Mouse (Mus musculus) kidney, postnatal 25 days (tissue): ENCODE measurements at regions not wholly inside any gene's neighbourhood (a gene's known extent, or its start where the extent isn't known, plus 50 kb on each side); places are given as distances from the start of the nearest gene placed in this dataset.

Experiments used
- DNase-seq, 2 experiments: peaks; one replicate each; pipeline ENCODE4 v3.0.0; 2021; ENCODE audit warnings: mixed read lengths in 2 of 2

DNA sequence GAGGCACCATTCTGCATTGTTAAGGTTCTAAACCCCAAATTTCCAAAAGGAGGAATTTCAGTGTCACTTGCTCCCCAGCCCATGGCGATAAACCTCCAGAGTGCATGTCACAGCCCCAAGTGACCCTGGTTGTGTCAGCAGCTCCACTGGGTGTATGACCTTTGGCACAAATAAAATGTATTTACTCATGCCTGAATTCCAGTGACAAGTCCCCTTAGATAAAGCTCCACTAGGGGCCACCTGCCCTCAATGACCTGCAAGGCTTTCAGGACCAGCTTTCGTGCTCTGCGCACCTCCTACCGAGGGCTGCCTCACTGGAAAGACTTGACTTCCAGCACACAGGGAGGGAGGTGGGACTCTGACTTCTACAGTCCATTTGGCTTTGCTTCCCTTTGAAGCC is 262.6 kb downstream of the Cog6 start:
- peak; percentile 24 to 48 for DNase-seq

DNA sequence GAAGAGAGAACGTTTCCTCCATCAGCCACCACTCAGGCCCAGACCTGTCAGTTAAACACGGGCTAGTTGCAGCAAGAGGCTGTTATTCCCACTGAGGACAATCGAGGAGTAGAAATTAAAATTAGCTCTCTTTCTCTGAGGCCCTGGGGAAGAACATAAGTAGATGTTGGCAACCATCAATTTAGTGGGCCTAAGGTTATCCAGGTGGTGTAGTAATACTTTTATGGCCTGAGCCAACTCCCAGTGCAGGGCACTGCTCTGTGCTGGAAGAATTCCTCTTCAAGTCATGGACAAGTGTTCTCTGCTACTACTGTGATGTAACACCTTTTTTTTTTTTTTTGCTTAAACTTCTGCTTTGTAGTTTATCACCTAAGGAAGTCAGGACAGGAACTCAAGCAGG is 270.1 kb downstream of the Cog6 start:
- DNase-seq: no peak

DNA sequence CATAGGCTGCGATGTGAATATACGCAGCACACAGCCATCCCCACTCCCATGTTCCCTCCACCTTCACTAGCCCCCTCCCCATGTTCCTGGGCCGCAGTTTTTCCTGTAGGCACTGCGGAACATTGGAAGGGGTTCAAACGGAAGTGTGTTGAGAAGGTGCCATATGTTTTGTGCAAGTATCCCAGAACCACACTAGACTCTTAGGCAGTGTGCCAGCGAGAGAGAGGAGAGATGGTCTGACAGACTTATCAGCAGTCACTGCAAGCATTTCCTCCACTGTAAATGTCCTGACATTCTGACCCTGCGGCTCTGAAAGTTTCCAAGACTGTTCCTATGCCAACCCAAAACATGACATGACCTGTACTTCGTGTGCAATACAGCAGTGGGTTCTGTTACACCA is 272.7 kb downstream of the Cog6 start:
- peak; percentile 79 to 87 for DNase-seq

DNA sequence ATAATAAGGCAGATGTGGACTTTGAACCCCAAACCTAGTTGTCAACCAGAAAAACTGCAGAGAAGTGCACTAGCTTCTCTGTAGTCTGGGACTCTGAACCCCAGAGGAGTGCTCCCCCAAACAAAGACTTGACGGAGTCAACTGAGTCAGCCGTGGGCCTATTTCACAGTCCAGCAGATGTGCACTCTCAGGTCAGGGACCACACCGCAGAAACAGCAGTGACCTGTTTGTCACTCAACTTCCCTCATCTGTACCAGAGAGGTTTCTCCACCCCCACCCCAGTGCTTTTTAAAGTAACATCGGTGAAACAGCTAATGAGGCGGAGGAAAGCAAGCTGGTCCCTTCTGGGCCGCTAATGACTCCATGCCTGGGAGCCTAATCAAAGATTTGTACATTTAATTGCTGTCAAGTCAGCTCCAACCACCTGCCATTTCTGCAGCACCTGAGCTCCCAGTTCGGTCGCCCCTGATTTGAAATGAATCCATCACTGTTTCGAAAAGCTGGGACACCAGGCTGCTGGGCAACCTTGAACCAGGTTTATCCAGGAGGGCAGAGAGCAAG is 276.5 kb downstream of the Cog6 start:
- DNase-seq: no peak

DNA sequence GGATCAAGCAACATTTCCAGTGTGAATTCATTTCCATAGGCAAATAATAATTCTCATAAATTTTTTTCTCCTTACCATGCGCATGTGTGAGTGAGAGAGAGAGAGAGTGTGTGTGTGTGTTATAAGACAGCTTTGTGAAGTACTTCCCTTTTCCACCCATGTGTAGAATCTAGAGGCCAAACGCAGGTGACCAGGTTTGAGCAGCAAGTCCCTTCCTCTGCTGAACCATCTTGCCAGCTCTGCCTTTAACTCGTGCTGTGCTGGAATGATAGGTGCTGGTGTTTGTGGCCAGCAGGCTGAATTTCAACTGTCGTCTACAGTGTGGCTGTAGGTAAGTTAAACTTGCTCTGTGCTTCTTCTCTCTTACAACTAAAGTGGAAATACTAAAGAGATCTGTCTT is 277.5 kb downstream of the Cog6 start:
- no peak for DNase-seq

DNA sequence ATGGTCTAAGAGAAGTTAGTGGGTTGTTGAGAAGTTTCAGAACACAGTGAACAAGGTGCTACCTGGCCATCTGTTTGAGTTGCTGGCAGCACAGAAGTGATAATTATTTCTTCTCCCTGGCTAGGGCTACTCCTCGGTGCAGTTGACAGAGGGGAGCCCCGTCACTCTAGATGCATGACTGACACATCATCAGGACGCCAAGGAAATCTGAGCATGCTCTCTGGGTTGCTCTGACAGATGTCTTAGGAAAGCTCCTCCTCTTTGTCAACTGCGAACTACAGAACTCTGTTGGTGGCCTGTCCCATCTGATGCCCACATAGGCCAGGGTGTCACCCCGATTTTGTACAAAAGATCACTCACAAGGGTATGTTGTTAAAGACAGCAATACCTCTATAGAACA is 278.7 kb downstream of the Cog6 start:
- DNase-seq: no peak

DNA sequence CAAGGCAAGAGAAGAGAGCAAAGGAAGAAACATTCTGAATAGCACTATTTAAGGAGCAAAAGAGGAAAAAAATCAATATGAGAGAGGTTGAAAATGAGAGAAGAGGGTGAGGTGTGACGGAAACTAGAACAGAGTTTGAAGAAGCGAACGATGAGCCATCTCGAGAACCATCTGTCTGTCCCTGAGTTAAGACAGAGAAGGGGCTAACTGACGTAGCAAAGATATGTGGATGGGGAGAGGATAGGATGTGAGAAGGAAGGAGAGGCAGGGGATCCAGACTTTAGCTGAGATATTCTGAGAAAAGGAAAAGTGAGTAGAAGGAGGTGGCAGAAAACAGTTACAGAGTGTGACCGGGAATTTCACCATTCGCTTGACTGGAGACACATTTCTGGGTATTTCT is 281.1 kb downstream of the Cog6 start:
- DNase-seq: no peak

DNA sequence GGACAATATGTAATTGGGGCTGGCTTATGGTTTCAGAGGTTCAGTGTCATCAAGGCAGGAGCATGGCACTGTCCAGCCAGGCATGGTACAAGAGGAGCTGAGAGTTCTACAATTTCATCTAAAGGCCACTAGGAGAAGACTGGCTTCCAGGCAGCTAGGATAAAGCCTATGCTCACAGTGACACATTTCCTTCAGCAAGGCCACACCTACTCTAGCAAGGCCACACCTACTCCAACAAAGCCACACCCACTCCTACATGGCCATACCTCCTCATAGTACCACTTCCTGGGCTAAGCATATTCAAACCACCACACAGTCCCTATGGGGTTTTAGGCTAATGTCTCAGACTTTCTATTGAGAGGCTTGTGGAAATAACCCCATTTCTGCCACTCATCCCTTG is 285.1 kb downstream of the Cog6 start:
- DNase-seq: no peak

DNA sequence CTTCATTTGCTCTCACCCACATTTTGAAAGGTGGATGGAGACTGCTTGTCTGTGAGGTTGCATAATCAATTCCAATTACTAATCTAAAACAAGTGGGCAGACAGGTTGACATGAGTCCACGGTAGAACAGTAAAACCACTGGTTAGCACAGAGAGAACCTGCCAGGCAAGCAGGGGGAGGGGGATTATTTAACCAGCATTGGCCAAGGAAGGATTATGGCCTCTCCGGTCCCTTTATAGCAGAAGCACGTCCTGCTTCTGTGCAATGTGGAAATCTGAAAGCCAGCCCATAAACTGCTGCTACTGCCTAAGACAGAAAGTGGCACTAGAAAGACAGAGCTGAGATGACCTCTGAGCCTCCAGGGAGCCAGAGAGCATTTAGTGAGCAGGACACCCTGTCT is 285.5 kb downstream of the Cog6 start:
- no peak for DNase-seq

DNA sequence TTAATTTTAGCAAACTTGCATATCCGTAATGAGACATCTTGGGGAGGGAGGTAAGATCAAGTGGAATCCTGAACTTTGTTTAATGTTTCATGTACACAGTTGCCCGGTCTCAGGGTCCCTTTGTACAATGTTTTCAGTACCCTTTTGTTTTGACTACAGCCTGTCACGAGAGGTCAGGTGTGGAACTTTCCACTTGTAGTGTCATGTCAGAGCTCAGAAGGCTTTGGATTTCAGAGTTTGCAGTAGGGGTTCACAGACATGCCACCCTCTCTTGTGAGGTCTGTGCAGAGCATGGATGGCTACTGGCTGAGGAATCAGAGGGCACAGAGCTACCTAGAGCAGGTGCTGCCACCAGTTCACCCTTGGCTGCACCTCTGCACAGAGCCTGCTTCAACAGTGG is 287.3 kb downstream of the Cog6 start:
- no peak for DNase-seq

DNA sequence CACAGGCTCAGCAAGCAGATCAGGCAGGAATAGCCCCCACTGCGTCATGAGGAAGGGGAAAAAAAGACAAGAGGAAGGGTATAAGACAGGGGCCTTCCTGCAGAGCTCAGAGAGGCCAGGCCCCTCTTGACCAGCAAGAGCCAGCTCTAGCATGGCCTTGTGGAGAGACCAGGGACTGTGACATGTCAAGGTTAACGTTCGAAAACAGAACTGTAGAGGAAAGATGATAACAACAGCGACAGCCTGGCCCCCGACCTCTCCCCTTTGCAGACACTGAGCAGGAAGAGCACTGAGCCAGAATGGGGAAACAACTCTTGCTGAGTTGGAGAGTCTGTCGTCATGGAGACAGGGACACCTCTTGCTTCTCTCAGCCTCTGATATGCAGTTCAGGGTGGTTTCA is 288.2 kb downstream of the Cog6 start:
- DNase-seq: no peak

DNA sequence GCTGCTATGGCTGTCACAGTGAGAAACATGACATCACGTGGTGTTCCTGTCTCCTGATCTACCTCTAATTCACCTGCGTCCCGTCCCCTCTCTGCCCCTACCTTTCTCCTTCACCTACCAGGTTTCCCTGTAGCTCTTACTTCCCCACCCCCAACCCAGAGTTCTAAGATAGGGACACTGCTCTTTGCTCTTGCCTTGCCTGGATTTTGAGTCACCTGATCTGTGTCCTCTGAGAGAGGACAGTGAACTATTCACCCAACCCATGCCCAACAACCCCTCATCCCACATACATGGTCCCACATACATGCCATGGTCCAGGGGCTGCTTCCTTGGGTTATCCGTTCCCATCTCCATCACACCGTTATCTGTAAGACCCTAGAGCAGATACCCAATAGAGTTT is 288.6 kb downstream of the Cog6 start:
- DNase-seq: no peak

DNA sequence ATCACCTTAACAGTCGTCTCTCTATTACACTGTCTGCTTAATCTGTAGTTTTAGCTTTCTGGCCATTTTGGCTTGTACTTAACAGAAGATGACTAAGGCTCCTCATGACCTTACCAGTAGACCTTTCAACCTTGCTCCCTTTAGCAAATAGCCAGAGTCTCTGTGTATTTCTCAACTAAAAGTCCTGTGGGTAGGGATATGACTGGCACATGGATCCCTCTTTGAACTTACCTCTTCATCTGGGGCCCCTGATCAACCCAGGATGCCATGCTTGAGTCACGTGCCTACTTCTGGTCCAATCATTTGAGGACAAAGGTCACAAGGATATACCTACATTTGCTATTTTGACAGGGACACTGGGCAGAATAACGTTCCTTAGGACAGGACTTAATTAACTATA is 292.7 kb downstream of the Cog6 start:
- DNase-seq: no peak

DNA sequence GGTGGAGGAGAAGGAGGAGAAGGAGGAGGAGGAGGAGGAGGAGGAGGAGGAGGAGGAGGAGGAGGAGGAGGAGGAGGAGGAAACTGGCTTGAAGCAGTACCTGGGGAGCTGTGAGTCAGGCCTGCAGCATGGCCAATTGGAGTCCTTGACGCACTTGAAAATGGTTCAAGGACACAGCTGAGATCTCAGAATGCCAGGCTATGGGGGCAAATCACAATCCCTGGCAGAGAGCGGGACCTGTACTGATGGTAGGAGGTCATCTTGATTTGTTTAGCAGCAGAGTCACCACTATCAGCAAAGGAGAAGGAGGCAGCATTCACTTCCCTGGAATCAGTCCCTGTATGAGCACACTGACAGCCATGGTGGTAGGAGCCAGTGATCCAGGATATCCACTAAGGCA is 294.1 kb downstream of the Cog6 start:
- DNase-seq: no peak

DNA sequence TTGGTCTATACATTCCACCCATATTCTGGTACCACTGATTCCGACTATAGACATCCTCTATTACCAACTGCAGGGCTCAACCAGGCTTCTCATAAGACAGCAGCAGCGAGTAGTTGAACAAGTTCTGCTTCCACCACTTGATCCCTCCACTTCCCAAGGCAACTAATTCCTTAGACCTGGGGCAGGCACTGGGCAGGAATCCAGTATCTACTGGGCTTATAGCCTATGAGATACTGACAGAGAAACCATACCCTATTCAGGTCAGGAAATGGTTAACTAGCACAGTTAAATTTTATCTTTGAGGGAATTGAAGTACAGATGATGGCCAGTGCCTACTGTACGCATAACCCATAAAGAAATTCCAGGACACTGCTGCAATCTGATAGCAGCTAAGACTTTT is 297.9 kb downstream of the Cog6 start:
- peak; percentile 53 to 68 for DNase-seq

DNA sequence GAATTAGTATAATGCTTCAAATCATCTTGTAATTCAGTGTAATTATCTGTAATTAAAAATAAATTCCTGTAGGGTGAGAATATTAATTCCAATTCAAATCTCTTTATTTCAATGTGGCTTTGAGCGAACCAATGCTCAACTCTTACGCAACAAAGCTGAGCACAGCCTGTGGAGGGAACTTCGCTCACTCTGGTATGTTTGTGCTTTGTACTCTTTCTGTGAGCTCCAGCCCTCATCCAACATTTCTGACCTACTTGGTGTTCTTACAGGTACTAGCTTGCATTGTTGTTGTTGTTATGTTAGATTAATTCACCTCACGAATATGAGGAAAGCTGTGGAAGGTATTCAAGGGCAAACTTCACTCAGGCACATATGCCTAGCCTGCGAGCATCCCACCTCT is 299.7 kb downstream of the Cog6 start:
- DNase-seq: no peak

DNA sequence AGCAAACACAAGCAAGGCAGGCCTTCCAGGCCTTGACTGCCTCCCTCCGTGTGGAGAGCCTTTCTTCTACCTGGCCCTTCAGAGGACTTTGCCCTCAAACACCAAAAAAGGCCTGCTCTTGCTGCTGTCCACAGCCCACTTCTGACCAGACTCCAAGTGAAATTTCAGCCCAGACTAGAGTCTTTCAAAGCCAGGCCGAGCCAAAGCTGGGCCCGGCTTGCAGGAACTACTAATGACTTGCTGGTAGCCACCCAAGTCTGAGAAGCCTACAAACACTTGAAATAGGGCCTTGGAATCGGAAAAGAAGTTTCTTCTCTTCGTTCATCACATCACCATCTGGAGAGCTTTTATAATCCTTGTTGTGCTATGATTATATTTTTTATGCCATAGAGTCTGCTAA is 304.9 kb downstream of the Cog6 start:
- DNase-seq: no peak

DNA sequence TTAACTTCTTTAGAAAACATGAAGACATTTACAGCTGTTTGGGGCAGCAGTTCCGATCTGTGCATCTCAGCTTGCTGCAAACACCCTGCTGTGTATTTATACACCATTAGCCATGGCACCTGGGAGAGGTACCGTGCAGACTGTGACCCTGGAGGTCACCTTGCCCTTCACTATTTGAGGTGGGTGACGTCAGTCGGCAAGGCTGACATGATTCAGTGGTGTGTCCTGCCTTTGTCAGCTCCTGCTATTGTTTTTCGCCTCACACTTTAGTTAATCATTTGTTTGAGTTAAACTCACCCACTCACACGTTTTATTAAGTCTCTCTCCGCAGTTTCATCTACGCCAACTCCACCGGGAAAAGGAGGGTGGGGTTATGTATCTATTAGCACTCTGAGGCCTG is 305.9 kb downstream of the Cog6 start:
- peak in 1 of 2 experiments; percentile 48 for DNase-seq

DNA sequence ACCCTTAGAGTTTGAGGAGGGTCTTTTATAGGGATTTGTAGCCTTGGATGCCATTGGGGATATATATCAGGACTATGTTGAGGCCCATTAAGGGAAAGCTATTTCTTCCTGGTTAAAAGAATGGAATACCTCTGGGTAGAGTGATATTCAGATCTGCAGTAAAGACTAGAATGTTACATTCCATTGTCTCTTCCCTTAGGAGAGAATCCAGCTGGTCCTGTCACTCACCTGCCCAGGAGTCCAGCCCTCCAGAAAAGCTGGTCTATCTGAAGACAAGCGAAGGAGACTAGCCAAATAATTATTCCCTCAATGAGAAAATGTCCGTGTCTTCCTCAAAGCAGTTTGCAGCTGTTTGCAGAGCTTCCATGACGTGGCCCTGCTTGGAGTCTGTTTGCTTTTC is 308.3 kb downstream of the Cog6 start:
- no peak for DNase-seq

DNA sequence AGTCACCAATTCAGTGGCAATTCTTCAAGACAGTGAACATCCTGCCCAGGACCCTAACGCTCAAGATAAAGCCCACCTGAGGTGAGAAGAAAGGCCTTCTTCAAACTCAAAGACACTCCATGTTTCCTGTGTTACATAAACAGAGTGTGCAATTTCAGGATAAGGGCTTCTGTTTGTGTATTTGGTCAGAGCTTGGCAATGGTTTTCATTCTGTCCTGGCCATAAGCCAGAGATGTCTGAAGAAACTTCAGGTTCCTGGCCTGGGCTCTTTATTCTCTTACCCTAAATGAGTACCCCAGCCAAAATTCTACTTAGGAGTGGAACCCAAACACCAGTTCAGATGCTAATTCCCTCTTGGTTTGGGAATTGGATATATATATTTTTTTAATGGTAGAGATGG is 308.7 kb downstream of the Cog6 start:
- no peak for DNase-seq

DNA sequence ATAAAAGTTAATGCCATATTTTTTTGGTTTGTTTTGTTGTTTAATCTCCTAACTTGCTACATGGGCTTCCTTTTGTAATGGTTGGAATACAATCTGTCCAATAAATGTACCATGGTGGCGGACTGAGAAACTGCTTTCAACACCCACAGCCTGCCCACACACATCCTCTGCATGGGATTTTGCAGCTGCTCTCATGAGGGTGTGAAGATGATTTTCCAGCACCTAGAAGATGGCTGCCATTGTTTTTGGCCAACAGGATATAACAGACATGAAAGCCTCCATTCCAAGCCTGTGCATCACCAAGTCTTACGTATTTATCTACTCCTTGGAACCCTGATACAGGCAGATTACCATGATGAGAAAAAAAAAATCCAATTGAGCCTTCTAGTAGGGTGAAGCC is 310.4 kb downstream of the Cog6 start:
- DNase-seq: no peak

DNA sequence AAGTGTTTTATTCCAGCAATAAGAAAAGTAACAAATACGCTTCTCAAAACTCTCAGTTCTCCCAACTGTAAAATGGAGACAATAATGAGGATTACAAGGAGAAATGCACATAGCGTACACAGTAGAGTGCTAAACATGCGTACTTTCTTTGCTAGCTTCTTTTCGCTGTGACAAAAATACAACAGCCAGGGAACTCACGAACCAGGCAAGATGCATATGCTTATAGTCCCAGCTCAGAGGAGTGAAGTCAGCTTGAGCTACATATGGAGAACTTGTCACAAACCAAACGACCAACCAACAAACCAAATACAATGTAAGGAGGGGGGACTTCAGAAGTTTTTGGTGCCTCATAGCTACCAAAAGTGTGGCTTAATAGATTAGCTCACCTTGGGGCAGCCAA is 313.3 kb downstream of the Cog6 start:
- DNase-seq: no peak

DNA sequence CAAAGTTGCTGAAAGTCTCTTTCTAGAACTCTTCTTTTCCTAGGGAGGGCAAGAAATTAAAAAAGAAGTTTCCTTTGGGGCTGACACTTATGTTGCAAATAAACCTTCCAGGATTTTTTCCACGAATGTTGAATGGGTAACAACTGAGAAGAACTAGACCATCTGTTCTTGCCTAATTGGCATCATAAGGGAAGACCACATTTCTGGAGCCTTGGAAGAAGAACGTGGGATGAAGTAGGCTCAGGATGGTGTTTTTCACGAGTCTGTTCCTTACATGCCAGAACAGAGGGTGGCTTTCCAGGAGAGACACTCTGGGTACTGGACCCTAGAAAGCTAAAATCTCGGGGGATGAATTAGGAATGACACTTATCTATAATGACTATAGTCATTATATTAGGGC is 314.1 kb downstream of the Cog6 start:
- DNase-seq: no peak

DNA sequence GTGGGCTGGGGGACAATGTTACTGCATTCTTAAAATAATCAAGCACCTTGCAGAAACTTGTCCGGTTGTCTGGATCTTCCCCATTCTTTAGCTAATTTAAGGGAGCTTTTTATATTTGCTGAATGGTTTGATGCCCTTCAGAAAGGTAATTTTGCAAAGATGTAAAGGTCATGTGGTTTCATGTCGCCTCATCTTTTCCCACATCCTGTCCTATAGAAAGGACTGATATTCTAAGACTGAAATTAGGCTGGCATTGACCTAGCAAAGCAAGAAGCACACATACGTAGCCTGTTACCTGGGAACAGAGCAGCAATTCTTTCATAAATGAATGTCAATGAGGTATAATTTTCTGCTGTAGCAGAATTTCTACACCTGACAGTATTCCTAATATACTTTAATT is 315.4 kb downstream of the Cog6 start:
- no peak for DNase-seq

DNA sequence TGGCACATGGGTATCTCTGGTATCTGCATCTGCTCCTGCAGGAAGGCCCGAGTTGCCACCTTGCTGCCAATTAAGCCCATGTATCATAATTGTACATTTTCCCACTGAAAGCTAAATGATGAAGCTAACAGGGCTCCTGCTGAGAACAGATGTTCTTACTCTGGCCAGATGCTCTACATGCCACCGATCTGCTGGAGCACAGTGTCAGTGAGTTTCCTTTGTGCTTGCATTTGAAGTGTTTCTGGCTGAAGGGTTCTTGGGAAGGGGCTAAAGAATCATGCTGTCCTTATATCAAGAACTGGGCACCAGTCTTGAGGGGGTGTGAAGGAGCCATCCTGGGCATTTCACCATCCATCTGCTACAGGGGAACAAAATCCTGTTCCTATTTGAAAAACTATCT is 323.2 kb downstream of the Cog6 start:
- DNase-seq: no peak
